Mouse (Mus musculus) hindbrain, embryonic 11.5 days (tissue): ENCODE data around the gene Tenm4. TPM values are rescaled to one million over a fixed set of nuclear protein-coding genes. Genes with fewer than 3 reads are reported as not detected.
"Not testable (repeated sequence)": the region's sequence is repeated elsewhere in the genome, so short reads cannot be mapped to it uniquely, and the experiment has no call there.

Experiments
- ATAC-seq: fragments of 200-750 bp; cut with Nextera tagmentation; 2 replicates; pipeline ENCODE4 v1.8.0; 2017; ENCODE audit warnings: mild to moderate bottlenecking, moderate TSS enrichment, moderate library complexity; ENCODE audit not compliant: low FRiP score
- DNase-seq: peaks from one replicate; pipeline ENCODE4 v3.0.0-alpha.2; 2015; ENCODE audit warnings: low spot score
- H3K27ac ChIP-seq: fragments of 300-500 bp; sonication (generic); 2 replicates; pipeline ENCODE4 v1.5.1; 2014; ENCODE audit warnings: mild to moderate bottlenecking, low read depth, low read length
- H3K27me3 ChIP-seq: fragments of 300-500 bp; sonication (generic); 2 replicates; pipeline ENCODE4 v1.6.1; 2014; ENCODE audit warnings: mild to moderate bottlenecking, low read length, moderate library complexity, mixed read lengths; ENCODE audit not compliant: control insufficient read depth, insufficient read depth
- H3K36me3 ChIP-seq: fragments of 300-500 bp; sonication (generic); 2 replicates; pipeline ENCODE4 v1.6.1; 2014; ENCODE audit warnings: mild to moderate bottlenecking, low read length, moderate library complexity, mixed read lengths; ENCODE audit not compliant: control insufficient read depth, insufficient read depth
- H3K4me1 ChIP-seq: fragments of 300-500 bp; sonication (generic); replicated peaks from 2 replicates; pipeline ENCODE4 v1.6.1; 2014; ENCODE audit warnings: low read length, mixed read lengths; ENCODE audit not compliant: control insufficient read depth, insufficient read depth
- H3K4me2 ChIP-seq: fragments of 300-500 bp; sonication (generic); replicated peaks from 2 replicates; pipeline ENCODE4 v1.6.1; 2014; ENCODE audit warnings: mild to moderate bottlenecking, low read depth, low read length
- H3K4me3 ChIP-seq: fragments of 300-500 bp; sonication (generic); 2 replicates; pipeline ENCODE4 v1.5.1; 2014; ENCODE audit warnings: low read depth, low read length
- H3K9ac ChIP-seq: fragments of 300-500 bp; sonication (generic); 2 replicates; pipeline ENCODE4 v1.6.1; 2014; ENCODE audit warnings: low read depth, low read length
- H3K9me3 ChIP-seq: fragments of 300-500 bp; sonication (generic); 2 replicates; pipeline ENCODE4 v1.6.1; 2016; ENCODE audit warnings: low read length; ENCODE audit not compliant: control insufficient read depth
- WGBS: fragments of 180-500 bp; shearing (Covaris S2); extraction: QIAGEN DNeasy Blood & Tissue Kit; methylation state at CpG from one replicate; pipeline ENCODE4 v1.1.7; 2014; 5-methylcytosine and 5-hydroxymethylcytosine counted together
- polyA plus RNA-seq: library from polyadenylated mRNA; unstranded; fragments of >200 nt; fragmentation: Nextera tagmentation; extraction: Ambion mirVana; gene quantifications from 2 replicates; pipeline ENCODE4 v1.2.1, GENCODE M21; 2014

Gene Tenm4
- polyA plus RNA-seq, 1 experiment from 2014 or later: 24.0 TPM

DNA sequence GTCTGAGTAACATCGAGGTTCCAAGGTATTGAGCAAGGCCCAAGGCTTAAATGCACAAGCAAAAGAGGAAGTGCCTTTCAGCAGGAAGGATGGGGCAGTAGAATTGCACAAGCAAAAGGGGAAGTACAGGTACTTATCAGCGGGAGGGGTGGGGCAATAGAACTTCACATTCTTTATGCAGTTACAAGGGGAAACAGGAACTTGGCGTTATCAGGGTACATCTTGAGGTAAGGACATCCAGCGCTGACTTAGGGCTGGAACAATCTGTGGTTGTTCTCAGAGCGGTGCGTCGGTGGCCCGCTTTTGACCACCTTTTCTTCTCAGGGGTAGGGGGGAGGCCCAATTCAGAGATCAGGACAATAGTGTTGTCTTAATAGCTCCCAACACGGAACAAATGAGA, 459.5 kb downstream of the Tenm4 start:
- 93% methylated on average over 9 of the region's 9 CpGs for WGBS
- not testable (repeated sequence) for DNase-seq, H3K27me3 ChIP-seq, ATAC-seq, H3K9me3 ChIP-seq, H3K27ac ChIP-seq, H3K4me2 ChIP-seq, H3K9ac ChIP-seq, H3K4me1 ChIP-seq, H3K4me3 ChIP-seq, H3K36me3 ChIP-seq

DNA sequence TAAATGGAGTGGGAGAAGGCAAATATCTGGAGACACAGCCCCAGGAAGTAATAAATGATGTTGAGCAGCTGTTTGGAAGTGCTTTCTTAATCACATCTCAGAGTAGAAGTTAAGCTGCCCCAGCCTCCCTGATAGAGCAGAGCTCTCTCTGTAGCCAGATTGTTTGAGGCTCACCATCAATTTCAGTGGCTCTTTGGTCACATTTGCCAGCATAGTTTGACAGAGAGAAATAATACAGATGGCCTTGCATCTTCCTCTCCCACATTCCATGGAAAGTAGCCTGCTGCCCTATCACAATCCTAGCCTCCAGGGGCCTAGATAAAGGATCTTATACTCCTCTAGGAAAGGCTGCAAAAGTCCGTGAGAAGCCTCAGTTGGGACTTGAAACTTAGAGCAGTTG, 462.0 kb downstream of the Tenm4 start:
- WGBS: 79% methylated on average over 1 of the region's 1 CpGs
- no peak for DNase-seq
- no peak for ATAC-seq
- Histone ChIP-seq H3K36me3 (no peaks in the 10 kb centered on the region), H3K27me3 (no peaks in the 10 kb centered on the region), H3K4me1 (no peaks in the 10 kb centered on the region), H3K4me2 (no peak overlapping the region), H3K9me3 (no peaks in the 10 kb centered on the region), H3K4me3 (no peak overlapping the region), H3K9ac (no peak overlapping the region), H3K27ac (no peak overlapping the region)

DNA sequence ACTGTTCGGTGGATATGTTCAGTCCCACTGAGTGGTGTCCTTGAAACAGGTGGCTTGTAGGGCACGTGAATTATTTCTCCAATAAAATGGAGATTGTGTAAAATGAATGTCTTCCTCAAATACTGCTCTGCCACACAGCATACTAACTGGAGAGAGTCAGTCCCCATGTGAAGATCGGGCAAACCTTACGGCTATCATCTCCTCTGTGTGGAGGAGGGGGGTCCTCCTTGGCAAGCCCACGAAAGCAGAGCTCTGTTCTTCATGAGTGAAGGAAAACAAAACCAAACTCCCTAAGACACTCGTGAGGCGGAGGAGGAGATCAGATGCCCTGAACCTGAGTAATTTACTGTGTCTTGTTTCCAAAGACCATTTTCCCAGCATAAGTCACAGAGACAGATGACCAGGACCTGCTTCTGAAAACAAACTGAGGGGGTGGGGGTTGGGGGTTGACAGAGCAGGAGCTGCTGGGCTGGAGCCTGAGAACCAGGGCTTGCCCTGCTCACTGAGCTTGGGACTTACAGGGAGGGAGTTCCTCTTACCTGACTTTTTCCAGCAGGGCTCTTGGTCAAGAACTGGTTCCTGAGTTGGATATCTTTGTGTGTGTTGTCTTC, 464.9 kb downstream of the Tenm4 start:
- no peaks in the 10 kb centered on the region for H3K36me3 ChIP-seq
- H3K9ac ChIP-seq: no peak overlapping the region
- no peaks in the 10 kb centered on the region for H3K9me3 ChIP-seq
- ATAC-seq (no peak), DNase-seq (no peak)
- WGBS: 51% methylated on average over 7 of the region's 7 CpGs
- H3K4me2 ChIP-seq: no peak overlapping the region
- H3K27me3 ChIP-seq: no peaks in the 10 kb centered on the region
- H3K4me3 ChIP-seq: no peak overlapping the region
- no peak overlapping the region for H3K27ac ChIP-seq
- no peaks in the 10 kb centered on the region for H3K4me1 ChIP-seq

DNA sequence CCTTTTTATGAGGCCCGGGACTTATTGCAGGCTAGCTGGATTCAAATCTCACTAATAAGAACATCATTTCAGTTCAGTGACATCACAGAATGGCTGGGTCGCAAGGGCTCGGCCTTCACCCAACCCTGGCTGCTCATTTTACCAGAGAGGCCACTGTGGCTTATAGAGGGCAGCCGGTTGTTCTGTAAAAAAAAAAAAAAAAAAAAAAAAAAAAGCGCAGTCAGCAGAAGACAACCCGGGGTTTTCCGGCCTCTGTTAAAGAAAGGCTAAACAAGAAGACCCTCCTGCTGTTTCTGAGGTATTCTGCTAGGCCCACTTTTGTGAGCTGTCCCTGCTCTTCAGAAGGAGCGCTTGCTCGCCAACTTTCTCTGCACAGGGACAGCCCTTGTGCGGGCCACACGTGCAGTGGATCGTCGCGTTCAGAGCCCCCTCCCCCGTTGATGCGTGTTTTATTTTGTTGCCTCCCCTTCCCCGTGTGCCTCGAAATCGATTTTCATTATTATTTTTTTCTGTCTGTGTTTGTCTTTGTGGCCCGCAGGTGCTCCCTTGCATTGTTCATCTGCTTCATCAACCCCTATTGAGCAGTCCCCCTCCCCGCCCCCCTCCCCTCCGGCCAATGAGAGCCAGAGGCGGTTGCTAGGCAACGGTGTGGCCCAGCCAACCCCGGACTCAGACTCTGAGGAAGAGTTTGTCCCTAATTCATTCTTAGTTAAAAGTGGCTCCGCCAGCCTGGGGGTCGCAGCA, 472.6 kb downstream of the Tenm4 start:
- H3K36me3 ChIP-seq: no peaks in the 10 kb centered on the region
- no peaks in the 10 kb centered on the region for H3K9me3 ChIP-seq
- H3K4me3 ChIP-seq: peak overlapping the region; percentile 30
- H3K27ac ChIP-seq: 0 out of 2 replicates have a peak overlapping the region, but pooled peaks have one; percentile 24
- under 1% methylated on average over 27 of the region's 27 CpGs for WGBS
- peak overlapping the region; percentile 59 for H3K4me2 ChIP-seq
- peaks cover 3% of the 10 kb centered on the region; the same call in 1 of the 2 replicates for H3K4me1 ChIP-seq
- peak; percentile 97 for ATAC-seq
- DNase-seq: peak; percentile 92
- H3K27me3 ChIP-seq: no peaks in the 10 kb centered on the region
- no peak overlapping the region for H3K9ac ChIP-seq

DNA sequence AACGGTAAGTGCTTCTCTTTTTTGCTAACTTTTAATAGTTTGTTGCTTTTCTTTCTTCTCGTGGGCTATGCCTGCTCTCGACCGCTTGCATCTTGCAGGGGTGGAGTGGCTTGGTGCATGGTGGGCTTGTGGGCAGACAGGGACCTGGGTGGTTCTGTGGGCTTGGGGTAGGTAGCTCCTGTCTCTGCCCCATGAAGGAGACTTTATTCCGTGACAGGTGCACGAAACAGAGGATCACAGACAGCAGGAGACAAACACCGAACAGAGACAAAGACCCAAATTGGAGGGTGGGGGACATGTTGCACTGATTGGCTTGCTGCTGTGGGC, 473.1 kb downstream of the Tenm4 start:
- H3K9me3 ChIP-seq: no peaks in the 10 kb centered on the region
- WGBS: 4% methylated on average over 7 of the region's 7 CpGs
- H3K4me3 ChIP-seq: peak overlapping the region; percentile 30
- H3K36me3 ChIP-seq: no peaks in the 10 kb centered on the region
- peak; percentile 68 for ATAC-seq
- peak; percentile 32 for DNase-seq
- peak overlapping the region; percentile 38; the same call in 1 of the 2 replicates for H3K9ac ChIP-seq
- peak overlapping the region; percentile 59 for H3K4me2 ChIP-seq
- H3K27me3 ChIP-seq: no peaks in the 10 kb centered on the region
- H3K27ac ChIP-seq: no peak overlapping the region
- H3K4me1 ChIP-seq: peaks cover 3% of the 10 kb centered on the region; the same call in 1 of the 2 replicates

DNA sequence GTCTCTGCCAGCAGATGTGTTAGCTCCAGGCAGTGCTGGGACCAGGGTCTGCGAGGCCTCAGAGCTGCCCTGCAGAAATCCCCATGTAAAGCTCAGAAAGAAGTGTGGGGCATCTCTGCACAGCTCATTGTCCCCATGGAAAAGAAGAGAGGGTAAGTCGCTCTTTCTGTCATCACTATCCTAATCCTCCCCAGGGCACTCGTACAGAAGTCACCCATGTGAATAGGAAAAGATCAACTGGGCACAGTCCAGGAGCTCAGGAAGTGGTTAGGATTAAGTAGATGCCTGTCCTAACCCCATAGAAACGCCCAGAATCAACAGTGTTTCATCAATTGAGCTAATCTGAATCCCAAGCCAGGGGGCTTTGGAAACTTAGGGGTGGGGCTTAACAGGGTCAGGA, 476.6 kb downstream of the Tenm4 start:
- Histone ChIP-seq H3K27me3 (no peaks in the 10 kb centered on the region), H3K27ac (no peak overlapping the region), H3K36me3 (no peaks in the 10 kb centered on the region), H3K4me1 (peaks cover 10% of the 10 kb centered on the region), H3K9ac (no peak overlapping the region), H3K4me3 (no peak overlapping the region), H3K4me2 (no peak overlapping the region), H3K9me3 (no peaks in the 10 kb centered on the region)
- WGBS: 19% methylated on average over 4 of the region's 4 CpGs
- DNase-seq: no peak
- no peak for ATAC-seq

DNA sequence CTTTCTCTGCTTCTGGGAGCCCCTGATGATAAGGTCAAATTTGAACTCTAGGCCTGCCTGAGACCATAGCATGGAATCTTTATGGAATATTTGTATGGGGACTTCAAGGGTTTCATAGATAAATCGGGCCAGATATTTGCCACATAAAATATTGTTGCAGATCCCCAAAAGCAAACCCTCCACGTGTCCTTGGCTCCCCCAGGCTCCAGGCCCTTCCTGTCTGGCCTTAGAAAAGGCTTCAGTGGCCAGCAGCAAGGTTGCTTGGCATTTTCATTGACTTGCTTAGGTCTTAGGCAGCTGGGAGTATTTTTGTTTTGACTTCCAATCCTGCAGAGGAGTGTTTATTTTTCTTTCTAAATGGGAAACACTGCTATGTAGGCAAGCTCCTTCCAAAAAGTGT, 477.6 kb downstream of the Tenm4 start:
- no peak overlapping the region for H3K27ac ChIP-seq
- no peaks in the 10 kb centered on the region for H3K36me3 ChIP-seq
- no peaks in the 10 kb centered on the region for H3K9me3 ChIP-seq
- no peak overlapping the region for H3K4me3 ChIP-seq
- ATAC-seq (no peak), DNase-seq (no peak)
- H3K9ac ChIP-seq: no peak overlapping the region
- H3K27me3 ChIP-seq: no peaks in the 10 kb centered on the region
- H3K4me1 ChIP-seq: peaks cover 10% of the 10 kb centered on the region
- WGBS: 65% methylated on average over 2 of the region's 2 CpGs
- H3K4me2 ChIP-seq: no peak overlapping the region

DNA sequence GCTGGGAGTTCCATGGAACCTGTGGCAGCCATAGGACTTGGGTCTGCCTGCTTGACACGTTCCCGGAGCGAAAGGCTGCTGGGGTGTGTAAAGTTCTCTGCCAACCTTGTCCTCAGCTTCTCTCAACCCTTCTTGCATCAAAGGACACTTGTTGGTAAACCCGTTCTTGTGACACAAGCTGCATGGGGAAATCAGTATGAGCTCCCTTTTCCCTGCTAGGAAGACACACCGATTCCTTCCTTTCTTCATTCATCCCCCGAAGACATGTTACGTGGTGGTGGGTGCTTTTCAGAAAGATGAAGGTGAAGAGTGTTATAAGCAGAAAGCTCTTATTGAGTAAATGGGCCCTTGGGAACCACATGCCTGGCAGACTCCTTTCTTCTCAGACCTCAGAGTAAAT, 478.1 kb downstream of the Tenm4 start:
- H3K9ac ChIP-seq: no peak overlapping the region
- H3K9me3 ChIP-seq: no peaks in the 10 kb centered on the region
- WGBS: 78% methylated on average over 7 of the region's 7 CpGs
- DNase-seq (no peak), ATAC-seq (no peak)
- H3K36me3 ChIP-seq: no peaks in the 10 kb centered on the region
- H3K4me2 ChIP-seq: no peak overlapping the region
- peaks cover 8% of the 10 kb centered on the region for H3K4me1 ChIP-seq
- H3K27ac ChIP-seq: no peak overlapping the region
- no peaks in the 10 kb centered on the region for H3K27me3 ChIP-seq
- H3K4me3 ChIP-seq: no peak overlapping the region

DNA sequence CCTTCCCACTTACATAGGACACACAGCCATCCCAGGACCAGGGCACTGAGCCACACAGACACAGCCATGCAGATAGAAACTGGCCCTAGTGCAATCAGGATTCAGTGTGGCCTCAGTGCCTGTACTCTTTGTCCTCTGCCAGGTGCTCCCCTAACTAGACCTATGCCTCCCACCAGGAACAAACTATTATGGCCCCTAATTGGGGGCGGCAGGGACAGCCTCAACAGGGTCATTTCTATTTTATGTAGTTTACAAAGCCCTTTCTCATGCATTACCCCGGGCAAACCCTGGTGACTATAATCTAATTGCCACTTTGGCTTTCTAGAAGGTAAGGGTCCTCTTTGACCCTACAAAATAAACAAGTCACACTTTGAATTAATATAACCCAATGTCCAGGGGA, 479.4 kb downstream of the Tenm4 start:
- H3K9me3 ChIP-seq: no peaks in the 10 kb centered on the region
- H3K36me3 ChIP-seq: no peaks in the 10 kb centered on the region
- no peak overlapping the region for H3K4me2 ChIP-seq
- H3K27ac ChIP-seq: no peak overlapping the region
- ATAC-seq (no peak), DNase-seq (no peak)
- H3K4me3 ChIP-seq: no peak overlapping the region
- H3K4me1 ChIP-seq: peaks cover 12% of the 10 kb centered on the region
- no peaks in the 10 kb centered on the region for H3K27me3 ChIP-seq
- 34% methylated on average over 2 of the region's 2 CpGs for WGBS
- no peak overlapping the region for H3K9ac ChIP-seq
